Mouse (Mus musculus) hindbrain, embryonic 13.5 days (tissue): ENCODE measurements at regions not wholly inside any gene's neighbourhood (a gene's known extent, or its start where the extent isn't known, plus 50 kb on each side); places are given as distances from the start of the nearest gene placed in this dataset.

Experiments
- ATAC-seq: fragments of 200-750 bp; cut with Nextera tagmentation; 2 replicates; pipeline ENCODE4 v1.8.0; 2017; ENCODE audit warnings: moderate TSS enrichment; ENCODE audit not compliant: low FRiP score
- H3K27ac ChIP-seq: fragments of 300-500 bp; sonication (generic); 2 replicates; pipeline ENCODE4 v1.5.1; 2015; ENCODE audit warnings: inconsistent platforms, mild to moderate bottlenecking, moderate library complexity
- H3K27me3 ChIP-seq: fragments of 300-500 bp; sonication (generic); 2 replicates; pipeline ENCODE4 v1.6.1; 2015; ENCODE audit warnings: mild to moderate bottlenecking, inconsistent platforms
- H3K36me3 ChIP-seq: fragments of 300-500 bp; sonication (generic); 2 replicates; pipeline ENCODE4 v1.6.1; 2015; ENCODE audit warnings: mild to moderate bottlenecking, inconsistent platforms
- H3K4me1 ChIP-seq: fragments of 300-500 bp; sonication (generic); replicated peaks from 2 replicates; pipeline ENCODE4 v1.6.1; 2015; ENCODE audit warnings: inconsistent platforms
- H3K4me2 ChIP-seq: fragments of 300-500 bp; sonication (generic); 2 replicates; pipeline ENCODE4 v1.6.1; 2015; ENCODE audit warnings: inconsistent platforms, mild to moderate bottlenecking, moderate library complexity
- H3K4me3 ChIP-seq: fragments of 300-500 bp; sonication (generic); 2 replicates; pipeline ENCODE4 v1.5.1; 2015; ENCODE audit warnings: mild to moderate bottlenecking, inconsistent platforms
- H3K9ac ChIP-seq: fragments of 300-500 bp; sonication (generic); 2 replicates; pipeline ENCODE4 v1.6.1; 2015; ENCODE audit warnings: mild to moderate bottlenecking, inconsistent platforms
- H3K9me3 ChIP-seq: fragments of 300-500 bp; sonication (generic); 2 replicates; pipeline ENCODE4 v1.6.1; 2016; ENCODE audit warnings: inconsistent platforms
- WGBS: fragments of 180-500 bp; shearing (Covaris S2); methylation state at CpG from one replicate; pipeline ENCODE4 v1.1.7; 2015; 5-methylcytosine and 5-hydroxymethylcytosine counted together

- Histone ChIP-seq H3K9me3 (no peaks in the 10 kb centered on the region), H3K4me3 (no peak overlapping the region), H3K36me3 (no peaks in the 10 kb centered on the region), H3K4me2 (no peak overlapping the region), H3K27me3 (no peaks in the 10 kb centered on the region), H3K4me1 (no peaks in the 10 kb centered on the region), H3K27ac (no peak overlapping the region), H3K9ac (no peak overlapping the region)
- WGBS, result 81% methylated on average over 5 of the region's 5 CpGs
- ATAC-seq, result no peak
These were observed 194.8 kb upstream of the Rack1 start for GRCm38 (mm10) chr11:48605223-48605824.

- H3K27ac ChIP-seq, result no peak overlapping the region
- H3K4me3 ChIP-seq, result no peak overlapping the region
- no peaks in the 10 kb centered on the region for H3K27me3 ChIP-seq
- no peaks in the 10 kb centered on the region for H3K9me3 ChIP-seq
- H3K4me1 ChIP-seq, result no peaks in the 10 kb centered on the region
- ATAC-seq, result no peak
- H3K9ac ChIP-seq, result no peak overlapping the region
- H3K36me3 ChIP-seq, result no peaks in the 10 kb centered on the region
- WGBS, result 96% methylated on average over 1 of the region's 1 CpGs
- H3K4me2 ChIP-seq, result no peak overlapping the region
These were observed 199.0 kb upstream of the Rack1 start for GRCm38 (mm10) chr11:48601096-48601495.

GRCm38 (mm10) chr11:48599573-48600127 is 200.5 kb upstream of the Rack1 start:
- no peak overlapping the region for H3K4me3 ChIP-seq
- peak; percentile 54; the same call in 1 of the 2 replicates for ATAC-seq
- H3K36me3 ChIP-seq, result no peaks in the 10 kb centered on the region
- H3K9ac ChIP-seq, result no peak overlapping the region
- no peak overlapping the region for H3K27ac ChIP-seq
- WGBS, result 60% methylated on average over 5 of the region's 5 CpGs
- no peak overlapping the region for H3K4me2 ChIP-seq
- H3K4me1 ChIP-seq, result no peaks in the 10 kb centered on the region
- no peaks in the 10 kb centered on the region for H3K9me3 ChIP-seq
- H3K27me3 ChIP-seq, result no peaks in the 10 kb centered on the region

- Histone ChIP-seq H3K4me3 (no peak overlapping the region), H3K9me3 (no peaks in the 10 kb centered on the region), H3K27ac (no peak overlapping the region), H3K4me1 (no peaks in the 10 kb centered on the region), H3K36me3 (no peaks in the 10 kb centered on the region), H3K27me3 (no peaks in the 10 kb centered on the region), H3K9ac (no peak overlapping the region), H3K4me2 (no peak overlapping the region)
- no peak for ATAC-seq
These were observed 201.1 kb upstream of the Rack1 start for GRCm38 (mm10) chr11:48599033-48599432.

GRCm38 (mm10) chr11:48594429-48594828 is 205.7 kb upstream of the Rack1 start:
- no peaks in the 10 kb centered on the region for H3K36me3 ChIP-seq
- H3K27me3 ChIP-seq, result no peaks in the 10 kb centered on the region
- no peak overlapping the region for H3K4me2 ChIP-seq
- H3K27ac ChIP-seq, result no peak overlapping the region
- H3K4me1 ChIP-seq, result no peaks in the 10 kb centered on the region
- no peak overlapping the region for H3K9ac ChIP-seq
- WGBS, result 37% methylated on average over 5 of the region's 5 CpGs
- H3K4me3 ChIP-seq, result no peak overlapping the region
- ATAC-seq, result no peak
- no peaks in the 10 kb centered on the region for H3K9me3 ChIP-seq

- H3K9ac ChIP-seq, result no peak overlapping the region
- no peaks in the 10 kb centered on the region for H3K36me3 ChIP-seq
- H3K27me3 ChIP-seq, result no peaks in the 10 kb centered on the region
- WGBS, result 32% methylated on average over 9 of the region's 9 CpGs
- H3K9me3 ChIP-seq, result no peaks in the 10 kb centered on the region
- H3K4me2 ChIP-seq, result no peak overlapping the region
- no peak overlapping the region for H3K27ac ChIP-seq
- no peaks in the 10 kb centered on the region for H3K4me1 ChIP-seq
- ATAC-seq, result peak; percentile 71; the same call in 1 of the 2 replicates
- H3K4me3 ChIP-seq, result no peak overlapping the region
These were observed 211.1 kb upstream of the Rack1 start for GRCm38 (mm10) chr11:48588833-48589649.

- Histone ChIP-seq H3K9ac (no peak overlapping the region), H3K4me3 (no peak overlapping the region), H3K36me3 (no peaks in the 10 kb centered on the region), H3K27me3 (no peaks in the 10 kb centered on the region), H3K4me2 (no peak overlapping the region), H3K9me3 (no peaks in the 10 kb centered on the region), H3K4me1 (no peaks in the 10 kb centered on the region), H3K27ac (no peak overlapping the region)
- WGBS, result 94% methylated on average over 3 of the region's 3 CpGs
- ATAC-seq, result no peak
These were observed 231.4 kb upstream of the Rack1 start for GRCm38 (mm10) chr11:48568769-48569168.

- H3K36me3 ChIP-seq, result no peaks in the 10 kb centered on the region
- H3K4me2 ChIP-seq, result no peak overlapping the region
- no peak overlapping the region for H3K4me3 ChIP-seq
- ATAC-seq, result no peak
- H3K4me1 ChIP-seq, result no peaks in the 10 kb centered on the region
- no peak overlapping the region for H3K27ac ChIP-seq
- WGBS, result 67% methylated on average over 6 of the region's 6 CpGs
- H3K27me3 ChIP-seq, result no peaks in the 10 kb centered on the region
- H3K9ac ChIP-seq, result no peak overlapping the region
- no peaks in the 10 kb centered on the region for H3K9me3 ChIP-seq
These were observed 232.3 kb upstream of the Rack1 start for GRCm38 (mm10) chr11:48567583-48568562.

- H3K27ac ChIP-seq, result no peak overlapping the region
- no peak overlapping the region for H3K4me3 ChIP-seq
- H3K9me3 ChIP-seq, result no peaks in the 10 kb centered on the region
- H3K9ac ChIP-seq, result no peak overlapping the region
- 78% methylated on average over 1 of the region's 1 CpGs for WGBS
- H3K4me2 ChIP-seq, result no peak overlapping the region
- H3K4me1 ChIP-seq, result no peaks in the 10 kb centered on the region
- H3K27me3 ChIP-seq, result no peaks in the 10 kb centered on the region
- no peak for ATAC-seq
- H3K36me3 ChIP-seq, result no peaks in the 10 kb centered on the region
These were observed 242.1 kb upstream of the Rack1 start for GRCm38 (mm10) chr11:48558053-48558452.

GRCm38 (mm10) chr11:48552006-48552405 is 248.1 kb upstream of the Rack1 start:
- ATAC-seq, result no peak
- H3K4me1 ChIP-seq, result no peaks in the 10 kb centered on the region
- H3K9me3 ChIP-seq, result no peaks in the 10 kb centered on the region
- H3K27me3 ChIP-seq, result no peaks in the 10 kb centered on the region
- no peak overlapping the region for H3K4me2 ChIP-seq
- H3K9ac ChIP-seq, result no peak overlapping the region
- no peak overlapping the region for H3K27ac ChIP-seq
- H3K4me3 ChIP-seq, result no peak overlapping the region
- WGBS, result 96% methylated on average over 3 of the region's 3 CpGs
- no peaks in the 10 kb centered on the region for H3K36me3 ChIP-seq

GRCm38 (mm10) chr11:48551201-48551600 is 248.9 kb upstream of the Rack1 start:
- WGBS, result 99% methylated on average over 2 of the region's 2 CpGs
- Histone ChIP-seq H3K4me3 (no peak overlapping the region), H3K27me3 (no peaks in the 10 kb centered on the region), H3K36me3 (no peaks in the 10 kb centered on the region), H3K9ac (no peak overlapping the region), H3K27ac (no peak overlapping the region), H3K9me3 (no peaks in the 10 kb centered on the region), H3K4me2 (no peak overlapping the region), H3K4me1 (no peaks in the 10 kb centered on the region)
- no peak for ATAC-seq

- Histone ChIP-seq H3K27ac (no peak overlapping the region), H3K9me3 (no peaks in the 10 kb centered on the region), H3K27me3 (no peaks in the 10 kb centered on the region), H3K4me1 (no peaks in the 10 kb centered on the region), H3K36me3 (no peaks in the 10 kb centered on the region), H3K4me2 (no peak overlapping the region), H3K4me3 (no peak overlapping the region), H3K9ac (no peak overlapping the region)
- no peak for ATAC-seq
- WGBS, result 79% methylated on average over 3 of the region's 3 CpGs
These were observed 273.8 kb upstream of the Rack1 start for GRCm38 (mm10) chr11:48526316-48526715.
